Mouse (Mus musculus) hindbrain, embryonic 10.5 days (tissue): Measurements from ENCODE around the gene H2-DMb1. TPM values are rescaled to one million over a fixed set of nuclear protein-coding genes. Genes with fewer than 3 reads are reported as not detected.
A peak's percentile ranks its signal among the peaks of the same experiment; 100 is the strongest.

ENCODE experiments used
- DNase-seq: peaks from one replicate; pipeline ENCODE4 v3.0.0-alpha.2; 2017; ENCODE audit warnings: low spot score
- H3K27ac ChIP-seq: fragments of 300-500 bp; sonication (generic); 2 replicates; pipeline ENCODE4 v1.5.1; 2016; ENCODE audit warnings: mild to moderate bottlenecking, moderate library complexity
- H3K27me3 ChIP-seq: fragments of 300-500 bp; sonication (generic); 2 replicates; pipeline ENCODE4 v1.6.1; 2016; ENCODE audit warnings: mild to moderate bottlenecking; ENCODE audit not compliant: poor library complexity, insufficient read depth, severe bottlenecking
- H3K36me3 ChIP-seq: fragments of 300-500 bp; sonication (generic); 2 replicates; pipeline ENCODE4 v1.6.1; 2016; ENCODE audit warnings: mild to moderate bottlenecking, moderate library complexity
- H3K4me1 ChIP-seq: fragments of 300-500 bp; sonication (generic); replicated peaks from 2 replicates; pipeline ENCODE4 v1.6.1; 2016; ENCODE audit warnings: mild to moderate bottlenecking
- H3K4me3 ChIP-seq: fragments of 300-500 bp; sonication (generic); 2 replicates; pipeline ENCODE4 v1.5.1; 2016; ENCODE audit warnings: mild to moderate bottlenecking, moderate library complexity
- H3K9me3 ChIP-seq: fragments of 300-500 bp; sonication (generic); 2 replicates; pipeline ENCODE4 v1.6.1; 2016; ENCODE audit warnings: mild to moderate bottlenecking, moderate library complexity
- WGBS: fragments of 180-500 bp; shearing (Covaris S2); methylation state at CpG from one replicate; pipeline ENCODE4 v1.1.7; 2016; 5-methylcytosine and 5-hydroxymethylcytosine counted together
- polyA plus RNA-seq: library from polyadenylated mRNA; unstranded; fragments of >200 nt; fragmentation: Nextera tagmentation; extraction: Ambion mirVana; gene quantifications from 2 replicates; pipeline ENCODE4 v1.2.1, GENCODE M21; 2016

Gene H2-DMb1
- 0.30 and 0.98 TPM in 2 replicates for polyA plus RNA-seq

GRCm38 (mm10) chr17:34152923-34153322 is at the start of gene H2-DMb1:
Gene H2-DMb1 (plus strand): TSS chr17:34153072.
- H3K4me1 ChIP-seq = no peaks in the 10 kb centered on the region
- H3K27ac ChIP-seq = no peak within 1 kb of the TSS
- H3K4me3 ChIP-seq = no peak within 1 kb of the TSS
- WGBS = 62% methylated on average over 4 of the region's 4 CpGs
- H3K27me3 ChIP-seq = no peaks in the 10 kb centered on the region
- DNase-seq = no peak
- H3K36me3 ChIP-seq = no peaks in the 10 kb centered on the region
- no peaks in the 10 kb centered on the region for H3K9me3 ChIP-seq

GRCm38 (mm10) chr17:34104804-34105203 is 48.1 kb upstream of the H2-DMb1 start:
- Histone ChIP-seq H3K4me3 (no peak overlapping the region), H3K9me3 (no peaks in the 10 kb centered on the region), H3K27me3 (peaks cover 9% of the 10 kb centered on the region; the same call in 1 of the 2 replicates), H3K4me1 (peaks cover 5% of the 10 kb centered on the region), H3K36me3 (peaks cover 10% of the 10 kb centered on the region), H3K27ac (no peak overlapping the region)
- no peak for DNase-seq
- WGBS = 86% methylated on average over 9 of the region's 9 CpGs

GRCm38 (mm10) chr17:34106555-34106954 is 46.3 kb upstream of the H2-DMb1 start:
- Histone ChIP-seq H3K4me3 (no peak overlapping the region), H3K27me3 (no peaks in the 10 kb centered on the region), H3K9me3 (no peaks in the 10 kb centered on the region), H3K27ac (no peak overlapping the region), H3K36me3 (peaks cover 27% of the 10 kb centered on the region), H3K4me1 (peaks cover 3% of the 10 kb centered on the region)
- DNase-seq = no peak
- 86% methylated on average over 7 of the region's 7 CpGs for WGBS

GRCm38 (mm10) chr17:34107109-34107867 is 45.6 kb upstream of the H2-DMb1 start:
- Histone ChIP-seq H3K36me3 (peaks cover 35% of the 10 kb centered on the region), H3K27ac (no peak overlapping the region), H3K27me3 (no peaks in the 10 kb centered on the region), H3K9me3 (no peaks in the 10 kb centered on the region), H3K4me3 (no peak overlapping the region), H3K4me1 (no peaks in the 10 kb centered on the region)
- 88% methylated on average over 7 of the region's 7 CpGs for WGBS
- DNase-seq = no peak

GRCm38 (mm10) chr17:34108460-34108859 is 44.4 kb upstream of the H2-DMb1 start:
- H3K27me3 ChIP-seq = no peaks in the 10 kb centered on the region
- H3K36me3 ChIP-seq = peaks cover 47% of the 10 kb centered on the region
- no peak for DNase-seq
- 83% methylated on average over 6 of the region's 6 CpGs for WGBS
- no peaks in the 10 kb centered on the region for H3K4me1 ChIP-seq
- H3K4me3 ChIP-seq = no peak overlapping the region
- no peak overlapping the region for H3K27ac ChIP-seq
- H3K9me3 ChIP-seq = no peaks in the 10 kb centered on the region

- Histone ChIP-seq H3K9me3 (no peaks in the 10 kb centered on the region), H3K27ac (no peak overlapping the region), H3K27me3 (no peaks in the 10 kb centered on the region), H3K4me1 (no peaks in the 10 kb centered on the region), H3K4me3 (no peak overlapping the region), H3K36me3 (peaks cover 54% of the 10 kb centered on the region)
- WGBS = 83% methylated on average over 14 of the region's 14 CpGs
- DNase-seq = no peak
Observed at GRCm38 (mm10) chr17:34109038-34109805, 43.6 kb upstream of the H2-DMb1 start.

GRCm38 (mm10) chr17:34109806-34110195 is 43.1 kb upstream of the H2-DMb1 start:
- 73% methylated on average over 3 of the region's 3 CpGs for WGBS
- Histone ChIP-seq H3K9me3 (no peaks in the 10 kb centered on the region), H3K4me1 (no peaks in the 10 kb centered on the region), H3K27me3 (no peaks in the 10 kb centered on the region), H3K27ac (no peak overlapping the region), H3K36me3 (peaks cover 60% of the 10 kb centered on the region), H3K4me3 (no peak overlapping the region)
- no peak for DNase-seq

- whole genome bisulfite sequencing = 71% methylated on average over 8 of the region's 8 CpGs
- Histone ChIP-seq H3K27me3 (no peaks in the 10 kb centered on the region), H3K36me3 (peaks cover 65% of the 10 kb centered on the region), H3K4me3 (no peak overlapping the region), H3K4me1 (peaks cover 5% of the 10 kb centered on the region; the same call in 1 of the 2 replicates), H3K9me3 (no peaks in the 10 kb centered on the region), H3K27ac (no peak overlapping the region)
- DNase-seq = no peak
Observed at GRCm38 (mm10) chr17:34110309-34110708, 42.6 kb upstream of the H2-DMb1 start.

GRCm38 (mm10) chr17:34114114-34114513 is 38.8 kb upstream of the H2-DMb1 start:
- WGBS = 94% methylated on average over 7 of the region's 7 CpGs
- peaks cover 100% of the 10 kb centered on the region for H3K36me3 ChIP-seq
- peaks cover 24% of the 10 kb centered on the region for H3K4me1 ChIP-seq
- no peak overlapping the region for H3K4me3 ChIP-seq
- no peaks in the 10 kb centered on the region for H3K9me3 ChIP-seq
- DNase-seq = no peak
- no peak overlapping the region for H3K27ac ChIP-seq
- H3K27me3 ChIP-seq = no peaks in the 10 kb centered on the region

GRCm38 (mm10) chr17:34116736-34117370 is 36.0 kb upstream of the H2-DMb1 start:
- no peaks in the 10 kb centered on the region for H3K9me3 ChIP-seq
- no peaks in the 10 kb centered on the region for H3K27me3 ChIP-seq
- H3K27ac ChIP-seq = peak overlapping the region; percentile 30; the same call in 1 of the 2 replicates
- peak overlapping the region; percentile 100 for H3K4me3 ChIP-seq
- 52% methylated on average over 7 of the region's 7 CpGs for WGBS
- H3K4me1 ChIP-seq = peaks cover 24% of the 10 kb centered on the region
- peaks cover 78% of the 10 kb centered on the region for H3K36me3 ChIP-seq
- DNase-seq = no peak

GRCm38 (mm10) chr17:34117421-34118112 is 35.3 kb upstream of the H2-DMb1 start:
- peaks cover 71% of the 10 kb centered on the region for H3K36me3 ChIP-seq
- no peaks in the 10 kb centered on the region for H3K27me3 ChIP-seq
- peak overlapping the region; percentile 100 for H3K4me3 ChIP-seq
- DNase-seq = no peak
- no peaks in the 10 kb centered on the region for H3K9me3 ChIP-seq
- H3K4me1 ChIP-seq = peaks cover 24% of the 10 kb centered on the region
- WGBS = 2% methylated on average over 5 of the region's 5 CpGs
- peak overlapping the region; percentile 100 for H3K27ac ChIP-seq

GRCm38 (mm10) chr17:34118113-34118872 is 34.6 kb upstream of the H2-DMb1 start:
- peak overlapping the region; percentile 100 for H3K4me3 ChIP-seq
- H3K9me3 ChIP-seq = no peaks in the 10 kb centered on the region
- under 1% methylated on average over 67 of the region's 67 CpGs for WGBS
- peak overlapping the region; percentile 100 for H3K27ac ChIP-seq
- peaks cover 63% of the 10 kb centered on the region for H3K36me3 ChIP-seq
- no peaks in the 10 kb centered on the region for H3K27me3 ChIP-seq
- H3K4me1 ChIP-seq = peaks cover 27% of the 10 kb centered on the region
- peak; percentile 45 for DNase-seq
